Mouse (Mus musculus): ENCODE measurements around the gene Myl6b. TPM values are rescaled to one million over a fixed set of nuclear protein-coding genes. Genes with fewer than 3 reads are reported as not detected.
A peak's percentile ranks its signal among the peaks of the same experiment; 100 is the strongest.

Gene Myl6b
- polyA plus RNA-seq, 1 experiment from 2014 or later = 4.4 TPM

GRCm38 (mm10) chr10:128502341-128502740 lies 3.9 kb upstream of the Myl6b start:
- ATAC-seq (ENCODE audit: insufficient read depth) (no peak), DNase-seq (no peak)
- H3K4me2 ChIP-seq = no peak overlapping the region
- WGBS = 63% methylated on average over 5 of the region's 5 CpGs
- H3K4me3 ChIP-seq (ENCODE audit: low read depth, low read length) = no peak overlapping the region
- TF ChIP-seq CTCF (IDR thresholded peaks at IDR 0.05; ENCODE audit: low read depth) = no peak
- no peak overlapping the region for H3K9ac ChIP-seq
- H3K9me3 ChIP-seq (ENCODE audit: low read depth, low read length) = no peaks in the 10 kb centered on the region
- H3K27me3 ChIP-seq (ENCODE audit: insufficient read depth, low read length) = no peaks in the 10 kb centered on the region
- no peaks in the 10 kb centered on the region for H3K4me1 ChIP-seq (ENCODE audit: insufficient read depth)
- H3K27ac ChIP-seq (ENCODE audit: low read depth) = no peak overlapping the region
- H3K36me3 ChIP-seq (ENCODE audit: insufficient read depth) = no peaks in the 10 kb centered on the region

DNA sequence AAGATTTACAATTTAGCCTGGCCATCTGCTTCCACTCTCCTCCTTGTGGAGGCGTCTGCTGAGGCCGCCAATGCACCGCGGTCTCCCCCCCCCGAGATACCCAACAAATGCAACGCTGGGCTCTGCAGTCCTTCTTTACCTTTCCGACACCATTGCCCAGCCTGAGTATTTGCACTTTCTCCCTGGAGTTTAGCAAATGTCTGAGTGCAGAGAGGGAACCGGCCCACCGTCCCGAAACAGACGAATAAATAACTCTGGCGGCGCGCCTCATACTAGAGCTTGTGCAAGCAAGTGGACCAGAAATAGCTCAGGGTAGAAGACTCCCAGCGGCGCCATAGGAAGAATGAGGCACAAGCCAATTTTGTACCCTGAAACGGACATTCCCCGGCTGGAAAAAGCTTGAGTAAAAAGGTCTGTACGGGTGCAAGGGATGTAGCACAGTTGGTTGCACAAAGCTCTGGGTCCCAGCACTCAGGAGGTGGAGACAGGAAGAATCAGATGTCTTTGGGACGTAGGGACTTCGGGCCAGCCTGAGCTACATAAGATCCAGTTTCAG lies 709 bp upstream of the Myl6b start:
- peak overlapping the region; percentile 57 for H3K4me3 ChIP-seq (ENCODE audit: low read depth, low read length)
- ATAC-seq (ENCODE audit: insufficient read depth) = peak; percentile 38
- H3K27ac ChIP-seq (ENCODE audit: low read depth) = peak overlapping the region; percentile 93
- peak overlapping the region; percentile 84 for H3K4me2 ChIP-seq
- no peak for TF ChIP-seq CTCF (IDR thresholded peaks at IDR 0.05; ENCODE audit: low read depth)
- peaks cover 4% of the 10 kb centered on the region for H3K4me1 ChIP-seq (ENCODE audit: insufficient read depth)
- no peaks in the 10 kb centered on the region for H3K9me3 ChIP-seq (ENCODE audit: low read depth, low read length)
- no peaks in the 10 kb centered on the region for H3K36me3 ChIP-seq (ENCODE audit: insufficient read depth)
- no peaks in the 10 kb centered on the region for H3K27me3 ChIP-seq (ENCODE audit: insufficient read depth, low read length)
- H3K9ac ChIP-seq = peak overlapping the region; percentile 61
- DNase-seq = peak; percentile 77
- under 1% methylated on average over 21 of the region's 21 CpGs for WGBS

GRCm38 (mm10) chr10:128497134-128497737 lies 1.2 kb downstream of the Myl6b start:
- H3K4me1 ChIP-seq (ENCODE audit: insufficient read depth) = peaks cover 4% of the 10 kb centered on the region
- 32% methylated on average over 6 of the region's 6 CpGs for WGBS
- H3K27me3 ChIP-seq (ENCODE audit: insufficient read depth, low read length) = no peaks in the 10 kb centered on the region
- no peak overlapping the region for H3K9ac ChIP-seq
- DNase-seq (no peak), ATAC-seq (ENCODE audit: insufficient read depth) (no peak)
- no peaks in the 10 kb centered on the region for H3K9me3 ChIP-seq (ENCODE audit: low read depth, low read length)
- H3K27ac ChIP-seq (ENCODE audit: low read depth) = no peak overlapping the region
- 0 out of 2 replicates have a peak, but pooled peaks cover under 1% of the 10 kb centered on the region for H3K36me3 ChIP-seq (ENCODE audit: insufficient read depth)
- H3K4me3 ChIP-seq (ENCODE audit: low read depth, low read length) = no peak overlapping the region
- no peak overlapping the region for H3K4me2 ChIP-seq
- TF ChIP-seq CTCF (IDR thresholded peaks at IDR 0.05; ENCODE audit: low read depth) = no peak

DNA sequence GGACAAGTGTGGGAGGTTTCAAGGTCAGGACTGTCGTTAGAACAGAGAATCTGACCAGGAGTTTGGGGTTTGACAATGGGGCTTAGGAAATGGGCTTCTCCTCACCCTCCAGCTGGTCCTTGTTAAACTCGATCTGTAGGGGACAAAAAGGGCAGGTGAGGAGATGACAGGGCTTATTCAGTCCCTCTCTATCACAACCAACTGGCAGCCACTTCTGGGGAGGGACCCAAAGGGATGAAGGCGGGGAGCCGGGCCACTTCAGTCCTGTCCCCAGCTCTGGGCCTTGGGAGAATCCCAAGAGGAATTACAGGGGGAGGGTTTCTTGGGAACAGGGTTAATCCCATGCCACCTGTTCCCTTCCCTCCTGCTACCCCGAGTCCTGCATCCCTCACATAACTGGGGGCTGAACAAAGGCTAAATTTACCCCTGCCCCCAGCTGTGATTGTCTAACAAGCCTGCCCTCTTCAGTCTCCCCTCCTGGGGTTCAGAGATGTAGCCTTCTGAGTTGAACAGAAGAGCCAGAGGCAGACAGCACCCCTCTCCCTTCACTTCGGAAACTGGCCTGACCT lies 1.9 kb downstream of the Myl6b start:
- no peaks in the 10 kb centered on the region for H3K9me3 ChIP-seq (ENCODE audit: low read depth, low read length)
- 32% methylated on average over 6 of the region's 6 CpGs for WGBS
- no peak overlapping the region for H3K4me2 ChIP-seq
- no peak for DNase-seq
- no peaks in the 10 kb centered on the region for H3K27me3 ChIP-seq (ENCODE audit: insufficient read depth, low read length)
- H3K4me3 ChIP-seq (ENCODE audit: low read depth, low read length) = no peak overlapping the region
- no peak for TF ChIP-seq CTCF (IDR thresholded peaks at IDR 0.05; ENCODE audit: low read depth)
- H3K27ac ChIP-seq (ENCODE audit: low read depth) = no peak overlapping the region
- ATAC-seq (ENCODE audit: insufficient read depth) = no peak
- H3K4me1 ChIP-seq (ENCODE audit: insufficient read depth) = peaks cover 9% of the 10 kb centered on the region
- no peak overlapping the region for H3K9ac ChIP-seq
- H3K36me3 ChIP-seq (ENCODE audit: insufficient read depth) = peaks cover 7% of the 10 kb centered on the region

GRCm38 (mm10) chr10:128495903-128496302 lies 2.6 kb downstream of the Myl6b start:
- Histone ChIP-seq H3K36me3 (ENCODE audit: insufficient read depth) (peaks cover 14% of the 10 kb centered on the region), H3K27me3 (ENCODE audit: insufficient read depth, low read length) (no peaks in the 10 kb centered on the region), H3K9me3 (ENCODE audit: low read depth, low read length) (no peaks in the 10 kb centered on the region), H3K9ac (no peak overlapping the region), H3K27ac (ENCODE audit: low read depth) (no peak overlapping the region), H3K4me1 (ENCODE audit: insufficient read depth) (peaks cover 11% of the 10 kb centered on the region), H3K4me3 (ENCODE audit: low read depth, low read length) (no peak overlapping the region), H3K4me2 (no peak overlapping the region)
- ATAC-seq (ENCODE audit: insufficient read depth) (no peak), DNase-seq (no peak)
- 66% methylated on average over 4 of the region's 4 CpGs for WGBS
- no peak for TF ChIP-seq CTCF (IDR thresholded peaks at IDR 0.05; ENCODE audit: low read depth)

DNA sequence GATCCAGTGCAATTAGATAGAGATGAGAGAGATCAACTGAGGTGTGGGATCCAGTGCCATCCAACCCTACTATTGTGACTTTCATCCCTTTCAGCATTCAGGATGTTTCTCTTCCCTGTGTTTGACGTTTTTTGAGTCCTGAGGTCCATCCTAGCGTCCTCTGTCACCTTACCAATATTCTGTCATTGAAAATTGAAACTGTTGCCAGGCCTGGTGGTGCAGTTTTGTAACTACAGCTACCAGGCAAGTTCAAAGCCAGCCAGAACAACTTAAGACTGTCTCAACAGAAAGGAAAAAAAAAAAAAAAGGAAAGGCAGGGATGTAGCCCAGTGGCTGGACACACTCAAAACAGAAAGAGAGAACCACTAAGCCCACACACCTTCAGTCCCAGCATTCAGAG lies 3.2 kb downstream of the Myl6b start:
- WGBS = 76% methylated on average over 2 of the region's 2 CpGs
- Histone ChIP-seq H3K36me3 (ENCODE audit: insufficient read depth) (peaks cover 20% of the 10 kb centered on the region), H3K9me3 (ENCODE audit: low read depth, low read length) (no peaks in the 10 kb centered on the region), H3K27me3 (ENCODE audit: insufficient read depth, low read length) (no peaks in the 10 kb centered on the region), H3K4me1 (ENCODE audit: insufficient read depth) (peaks cover 11% of the 10 kb centered on the region), H3K4me3 (ENCODE audit: low read depth, low read length) (peak overlapping the region; percentile 84; the same call in 1 of the 2 replicates), H3K9ac (no peak overlapping the region), H3K4me2 (peak overlapping the region; percentile 86), H3K27ac (ENCODE audit: low read depth) (no peak overlapping the region)
- no peak for TF ChIP-seq CTCF (IDR thresholded peaks at IDR 0.05; ENCODE audit: low read depth)
- no peak for DNase-seq
- ATAC-seq (ENCODE audit: insufficient read depth) = no peak

- H3K4me3 ChIP-seq (ENCODE audit: low read depth, low read length) = peak overlapping the region; percentile 84
- no peak; the same call in 1 of the 2 replicates for TF ChIP-seq CTCF (IDR thresholded peaks at IDR 0.05; ENCODE audit: low read depth)
- no peaks in the 10 kb centered on the region for H3K9me3 ChIP-seq (ENCODE audit: low read depth, low read length)
- H3K4me2 ChIP-seq = peak overlapping the region; percentile 86
- no peaks in the 10 kb centered on the region for H3K27me3 ChIP-seq (ENCODE audit: insufficient read depth, low read length)
- DNase-seq = no peak
- peaks cover 11% of the 10 kb centered on the region for H3K4me1 ChIP-seq (ENCODE audit: insufficient read depth)
- WGBS = 43% methylated on average over 11 of the region's 11 CpGs
- H3K9ac ChIP-seq = peak overlapping the region; percentile 87
- H3K36me3 ChIP-seq (ENCODE audit: insufficient read depth) = peaks cover 25% of the 10 kb centered on the region
- H3K27ac ChIP-seq (ENCODE audit: low read depth) = peak overlapping the region; percentile 95
- no peak for ATAC-seq (ENCODE audit: insufficient read depth)
These were observed 3.7 kb downstream of the Myl6b start for GRCm38 (mm10) chr10:128494667-128495245.
